Mouse (Mus musculus) bone marrow, adult 2 months (tissue): ENCODE data around the gene Ccnb1ip1.

Experiments used
- CTCF ChIP-seq: fragments of 200-500 bp; IDR thresholded peaks from 2 replicates; pipeline ENCODE4 v1.5.1; 2011; ENCODE audit warnings: low read length, control low read depth; ENCODE audit not compliant: control insufficient read depth, insufficient read depth
- POLR2A ChIP-seq: fragments of 200-500 bp; IDR thresholded peaks from 2 replicates; pipeline ENCODE4 v1.6.1; 2011; ENCODE audit warnings: low read depth, mild to moderate bottlenecking, control low read depth, low read length, borderline replicate concordance; ENCODE audit not compliant: control insufficient read depth

GRCm38 (mm10) chr14:50855788-50856187, 48.3 kb upstream of the Ccnb1ip1 start:
- no peak for TF ChIP-seq POLR2A
- TF ChIP-seq CTCF, result no peak
